Mouse (Mus musculus): ENCODE results near the gene Adgrb3.

GRCm38 (mm10) chr1:25057656-25058055, 771.9 kb downstream of the Adgrb3 start:
- TF ChIP-seq POLR2A (IDR thresholded peaks at IDR 0.05; ENCODE audit: borderline replicate concordance, insufficient read depth, low read length) (no peak), CTCF (IDR thresholded peaks at IDR 0.05; ENCODE audit: borderline replicate concordance, insufficient read depth, low read depth, low read length) (no peak)
